Mouse (Mus musculus): ENCODE measurements around the gene Nemp1. TPM values are rescaled to one million over a fixed set of nuclear protein-coding genes. Genes with fewer than 3 reads are reported as not detected.
"Not testable (repeated sequence)": the region's sequence is repeated elsewhere in the genome, so short reads cannot be mapped to it uniquely, and the experiment has no call there.

Nemp1 gene
- polyA plus RNA-seq, 1 experiment: 2.5 TPM

GRCm38 (mm10) chr10:127652906-127653638, 13.6 kb upstream of the Nemp1 start:
- 66% methylated on average over 21 of the region's 21 CpGs for WGBS
- no peaks in the 10 kb centered on the region for H3K27me3 ChIP-seq (ENCODE audit: control insufficient read depth, insufficient read depth, low read length)
- H3K4me3 ChIP-seq (ENCODE audit: low read depth, low read length): peak overlapping the region; percentile 6
- H3K27ac ChIP-seq (ENCODE audit: insufficient read depth, low read depth, low read length): no peak overlapping the region
- peaks cover 12% of the 10 kb centered on the region; the same call in 1 of the 2 replicates for H3K4me1 ChIP-seq (ENCODE audit: control insufficient read depth, insufficient read depth, insufficient read length, low read length)
- peaks cover 75% of the 10 kb centered on the region for H3K36me3 ChIP-seq (ENCODE audit: control insufficient read depth, insufficient read depth, low read length)
- TF ChIP-seq CTCF (IDR thresholded peaks at IDR 0.05; ENCODE audit: extremely low read depth, insufficient read length, insufficient replicate concordance, low read depth, low read length) (no peak), POLR2A (IDR thresholded peaks at IDR 0.05; ENCODE audit: low read depth, low read length) (no peak)

- Histone ChIP-seq H3K36me3 (ENCODE audit: control insufficient read depth, insufficient read depth, low read length) (peaks cover 75% of the 10 kb centered on the region), H3K4me3 (ENCODE audit: low read depth, low read length) (no peak overlapping the region), H3K27ac (ENCODE audit: insufficient read depth, low read depth, low read length) (peak overlapping the region; percentile 21; the same call in 1 of the 2 replicates), H3K27me3 (ENCODE audit: control insufficient read depth, insufficient read depth, low read length) (no peaks in the 10 kb centered on the region), H3K4me1 (ENCODE audit: control insufficient read depth, insufficient read depth, insufficient read length, low read length) (peaks cover 25% of the 10 kb centered on the region)
- WGBS: 74% methylated on average over 16 of the region's 16 CpGs
- no peak for TF ChIP-seq POLR2A (IDR thresholded peaks at IDR 0.05; ENCODE audit: low read depth, low read length)
- no peak for TF ChIP-seq CTCF (IDR thresholded peaks at IDR 0.05; ENCODE audit: extremely low read depth, insufficient read length, insufficient replicate concordance, low read depth, low read length)
Observed at GRCm38 (mm10) chr10:127654970-127655579, 11.6 kb upstream of the Nemp1 start.

DNA sequence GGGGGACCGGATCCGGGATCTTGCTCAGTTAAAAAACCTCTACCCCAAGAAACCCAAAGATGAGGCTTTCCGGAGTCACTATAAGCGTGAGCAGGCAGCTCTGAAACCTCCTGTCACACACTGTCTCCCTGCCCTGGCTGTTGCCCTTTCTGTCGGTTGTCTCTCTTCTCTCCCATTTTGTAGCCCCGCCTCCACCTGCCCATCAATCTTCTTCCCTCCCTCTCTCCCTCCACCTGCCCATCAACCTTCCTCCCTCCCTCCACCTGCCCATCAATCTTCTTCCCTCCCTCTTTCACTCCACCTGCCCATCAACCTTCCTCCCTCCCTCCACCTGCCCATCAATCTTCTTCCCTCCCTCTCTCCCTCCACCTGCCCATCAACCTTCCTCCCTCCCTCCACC, 9.1 kb upstream of the Nemp1 start:
- H3K4me3 ChIP-seq (ENCODE audit: low read depth, low read length); H3K27me3 ChIP-seq (ENCODE audit: control insufficient read depth, insufficient read depth, low read length): not testable (repeated sequence)
- H3K4me1 ChIP-seq (ENCODE audit: control insufficient read depth, insufficient read depth, insufficient read length, low read length): peaks cover 37% of the 10 kb centered on the region
- peak overlapping the region; percentile 62; the same call in 1 of the 2 replicates for H3K27ac ChIP-seq (ENCODE audit: insufficient read depth, low read depth, low read length)
- 59% methylated on average over 6 of the region's 6 CpGs for WGBS
- H3K36me3 ChIP-seq (ENCODE audit: control insufficient read depth, insufficient read depth, low read length): peaks cover 56% of the 10 kb centered on the region

- H3K36me3 ChIP-seq (ENCODE audit: control insufficient read depth, insufficient read depth, low read length): peaks cover 53% of the 10 kb centered on the region
- TF ChIP-seq CTCF (IDR thresholded peaks at IDR 0.05; ENCODE audit: extremely low read depth, insufficient read length, insufficient replicate concordance, low read depth, low read length) (no peak), POLR2A (IDR thresholded peaks at IDR 0.05; ENCODE audit: low read depth, low read length) (no peak)
- H3K4me1 ChIP-seq (ENCODE audit: control insufficient read depth, insufficient read depth, insufficient read length, low read length): peaks cover 42% of the 10 kb centered on the region
- 21% methylated on average over 6 of the region's 6 CpGs for WGBS
- no peaks in the 10 kb centered on the region for H3K27me3 ChIP-seq (ENCODE audit: control insufficient read depth, insufficient read depth, low read length)
- peak overlapping the region; percentile 62 for H3K4me3 ChIP-seq (ENCODE audit: low read depth, low read length)
- peak overlapping the region; percentile 65 for H3K27ac ChIP-seq (ENCODE audit: insufficient read depth, low read depth, low read length)
Observed at GRCm38 (mm10) chr10:127658076-127658475, 8.6 kb upstream of the Nemp1 start.

DNA sequence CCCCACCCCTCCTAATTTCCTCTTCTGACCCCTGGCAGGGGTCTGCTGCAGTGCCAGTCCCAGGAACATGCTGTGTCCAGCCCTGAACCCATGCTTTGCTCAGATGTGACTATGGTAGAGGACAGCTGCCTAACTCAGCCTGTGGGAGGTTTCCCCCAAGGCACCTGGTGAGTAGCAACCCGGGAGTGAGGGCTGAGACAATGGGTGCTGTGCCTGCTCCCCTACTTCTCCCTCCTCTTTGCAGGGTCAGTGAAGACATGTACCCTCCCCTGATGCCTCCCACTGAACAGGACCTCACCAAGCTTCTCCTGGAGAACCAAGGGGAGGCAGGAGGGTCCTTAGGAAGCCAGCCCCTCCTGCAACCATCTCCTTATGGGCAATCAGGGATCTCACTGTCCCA, 7.2 kb upstream of the Nemp1 start:
- Histone ChIP-seq H3K27me3 (ENCODE audit: control insufficient read depth, insufficient read depth, low read length) (no peaks in the 10 kb centered on the region), H3K4me1 (ENCODE audit: control insufficient read depth, insufficient read depth, insufficient read length, low read length) (peaks cover 45% of the 10 kb centered on the region), H3K4me3 (ENCODE audit: low read depth, low read length) (no peak overlapping the region), H3K27ac (ENCODE audit: insufficient read depth, low read depth, low read length) (peak overlapping the region; percentile 60), H3K36me3 (ENCODE audit: control insufficient read depth, insufficient read depth, low read length) (peaks cover 51% of the 10 kb centered on the region)
- no peak for TF ChIP-seq CTCF (IDR thresholded peaks at IDR 0.05; ENCODE audit: extremely low read depth, insufficient read length, insufficient replicate concordance, low read depth, low read length)
- TF ChIP-seq POLR2A (IDR thresholded peaks at IDR 0.05; ENCODE audit: low read depth, low read length): no peak; the same call in 1 of the 2 replicates
- WGBS: 22% methylated on average over 1 of the region's 1 CpGs

DNA sequence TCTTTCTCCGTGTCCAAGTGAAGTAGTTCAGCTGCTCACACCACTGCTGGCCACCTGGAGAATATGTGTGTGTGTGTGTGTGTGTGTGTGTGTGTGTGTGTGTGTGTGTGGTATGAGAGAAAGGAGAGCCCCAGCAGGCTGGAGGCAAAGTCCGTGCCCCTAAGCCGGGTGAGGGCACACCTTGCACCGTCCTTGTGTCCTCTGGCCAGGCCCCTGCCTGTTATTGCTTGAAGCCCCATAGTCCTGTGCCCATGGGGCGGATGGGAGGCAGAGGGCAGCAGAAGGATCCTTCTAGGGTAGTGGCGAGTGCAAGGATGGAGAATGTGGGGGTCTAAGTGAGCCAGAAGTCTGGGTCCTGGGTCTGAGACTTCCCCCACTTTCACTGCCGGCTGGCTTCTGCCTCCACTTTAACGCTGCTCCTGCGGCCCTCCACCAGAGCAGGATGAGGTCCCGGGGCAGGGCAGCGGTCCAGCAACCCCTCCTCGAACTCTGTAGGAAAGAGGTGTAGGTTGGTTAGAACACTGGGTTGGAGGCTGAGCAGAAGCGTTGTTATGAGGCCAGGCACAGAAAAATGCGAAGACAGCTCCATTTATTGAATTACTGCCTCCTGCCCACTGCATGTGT, 5.3 kb upstream of the Nemp1 start:
- H3K4me1 ChIP-seq (ENCODE audit: control insufficient read depth, insufficient read depth, insufficient read length, low read length): peaks cover 44% of the 10 kb centered on the region

More for the DNA sequence above, 5.3 kb upstream of the Nemp1 start:
- peak overlapping the region; percentile 91 for H3K27ac ChIP-seq (ENCODE audit: insufficient read depth, low read depth, low read length)
- H3K36me3 ChIP-seq (ENCODE audit: control insufficient read depth, insufficient read depth, low read length): peaks cover 38% of the 10 kb centered on the region
- H3K4me3 ChIP-seq (ENCODE audit: low read depth, low read length): peak overlapping the region; percentile 51
- TF ChIP-seq CTCF (IDR thresholded peaks at IDR 0.05; ENCODE audit: extremely low read depth, insufficient read length, insufficient replicate concordance, low read depth, low read length) (no peak), POLR2A (IDR thresholded peaks at IDR 0.05; ENCODE audit: low read depth, low read length) (no peak)
- no peaks in the 10 kb centered on the region for H3K27me3 ChIP-seq (ENCODE audit: control insufficient read depth, insufficient read depth, low read length)
- WGBS: 13% methylated on average over 14 of the region's 14 CpGs

Measured in small intestine, adult 2 months (tissue).